Mouse (Mus musculus): ENCODE results near the gene Il16.

DNA sequence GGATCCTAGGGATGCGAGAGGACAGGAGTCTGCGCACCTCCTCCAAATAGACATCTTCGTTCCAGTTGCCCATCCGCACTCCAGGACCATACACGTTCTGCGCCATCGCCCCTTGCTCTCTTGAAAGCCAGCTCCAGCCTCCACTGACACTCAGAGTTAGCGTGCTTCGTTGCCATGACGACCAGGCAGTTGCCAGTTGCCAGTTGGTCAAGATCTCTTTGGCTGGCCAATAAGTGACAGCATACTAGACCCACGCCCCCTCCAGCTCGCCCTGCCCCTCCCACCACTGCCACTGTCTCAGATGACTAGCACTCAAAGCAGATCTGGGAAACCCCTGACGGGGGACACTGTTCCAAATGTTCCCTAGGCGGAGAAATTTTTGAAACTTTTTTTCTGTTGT lies 49.2 kb upstream of the Il16 start, which contains the start of gene Cfap161:
- TF ChIP-seq CTCF (IDR thresholded peaks at IDR 0.05; ENCODE audit: low read depth) (no peak), EP300 (IDR thresholded peaks at IDR 0.05; ENCODE audit: low read depth) (no peak)
